Mouse (Mus musculus): Measurements from ENCODE around the gene Cd300lg. TPM values are rescaled to one million over a fixed set of nuclear protein-coding genes. Genes with fewer than 3 reads are reported as not detected.

The Cd300lg gene
- polyA plus RNA-seq, 1 experiment = not detected

- Histone ChIP-seq H3K27me3 (ENCODE audit: control insufficient read depth, insufficient read depth, insufficient read length) (peaks cover 14% of the 10 kb centered on the region), H3K36me3 (ENCODE audit: control insufficient read depth, insufficient read depth) (no peaks in the 10 kb centered on the region), H3K79me2 (ENCODE audit: control insufficient read depth, insufficient read depth) (no peaks in the 10 kb centered on the region), H3K4me3 (ENCODE audit: insufficient read depth, poor library complexity, severe bottlenecking) (no peak overlapping the region), H3ac (ENCODE audit: control insufficient read depth, insufficient read length, low read depth) (no peak overlapping the region), H3K79me3 (ENCODE audit: low read depth) (no peaks in the 10 kb centered on the region)
- no peak for TF ChIP-seq MAX (IDR thresholded peaks at IDR 0.05)
- TF ChIP-seq CEBPB (IDR thresholded peaks at IDR 0.05; ENCODE audit: low read depth) = no peak
- TF ChIP-seq FOSL1 (IDR thresholded peaks at IDR 0.05; ENCODE audit: insufficient read depth, low read length, poor library complexity, severe bottlenecking) = no peak
- TF ChIP-seq MYOG (IDR thresholded peaks at IDR 0.05; ENCODE audit: control insufficient read depth, extremely low read depth, insufficient read length) = no peak
- TF ChIP-seq USF1 (IDR thresholded peaks at IDR 0.05; ENCODE audit: low read depth) = no peak
- no peak for TF ChIP-seq CTCF (IDR thresholded peaks at IDR 0.05; ENCODE audit: control insufficient read depth, insufficient read depth, insufficient read length)
Observed at GRCm38 (mm10) chr11:102044691-102045212, 3.4 kb downstream of the Cd300lg start.

- Histone ChIP-seq H3K4me3 (ENCODE audit: insufficient read depth, poor library complexity, severe bottlenecking) (no peak overlapping the region), H3K79me3 (ENCODE audit: low read depth) (no peaks in the 10 kb centered on the region), H3ac (ENCODE audit: control insufficient read depth, insufficient read length, low read depth) (no peak overlapping the region), H3K79me2 (ENCODE audit: control insufficient read depth, insufficient read depth) (no peaks in the 10 kb centered on the region), H3K27me3 (ENCODE audit: control insufficient read depth, insufficient read depth, insufficient read length) (peaks cover 22% of the 10 kb centered on the region), H3K36me3 (ENCODE audit: control insufficient read depth, insufficient read depth) (no peaks in the 10 kb centered on the region)
- no peak for TF ChIP-seq CTCF (IDR thresholded peaks at IDR 0.05; ENCODE audit: control insufficient read depth, insufficient read depth, insufficient read length)
- no peak for TF ChIP-seq FOSL1 (IDR thresholded peaks at IDR 0.05; ENCODE audit: insufficient read depth, low read length, poor library complexity, severe bottlenecking)
- no peak for TF ChIP-seq MYOD1 (IDR thresholded peaks at IDR 0.05; ENCODE audit: control insufficient read depth, insufficient read length, low read depth)
- no peak for TF ChIP-seq USF1 (IDR thresholded peaks at IDR 0.05; ENCODE audit: low read depth)
- no peak for TF ChIP-seq MAX (IDR thresholded peaks at IDR 0.05)
- no peak for TF ChIP-seq MYOG (IDR thresholded peaks at IDR 0.05; ENCODE audit: control insufficient read depth, extremely low read depth, insufficient read length)
- TF ChIP-seq CEBPB (IDR thresholded peaks at IDR 0.05; ENCODE audit: low read depth) = no peak
Observed at GRCm38 (mm10) chr11:102046607-102047006, 5.3 kb downstream of the Cd300lg start.

GRCm38 (mm10) chr11:102049875-102050482 is 8.7 kb downstream of the Cd300lg start:
- Histone ChIP-seq H3K79me2 (ENCODE audit: control insufficient read depth, insufficient read depth) (no peaks in the 10 kb centered on the region), H3K79me3 (ENCODE audit: low read depth) (no peaks in the 10 kb centered on the region), H3K4me3 (ENCODE audit: insufficient read depth, poor library complexity, severe bottlenecking) (no peak overlapping the region), H3K36me3 (ENCODE audit: control insufficient read depth, insufficient read depth) (no peaks in the 10 kb centered on the region), H3K27me3 (ENCODE audit: control insufficient read depth, insufficient read depth, insufficient read length) (peaks cover 48% of the 10 kb centered on the region), H3ac (ENCODE audit: control insufficient read depth, insufficient read length, low read depth) (no peak overlapping the region)
- no peak for TF ChIP-seq FOSL1 (IDR thresholded peaks at IDR 0.05; ENCODE audit: insufficient read depth, low read length, poor library complexity, severe bottlenecking)
- TF ChIP-seq USF1 (IDR thresholded peaks at IDR 0.05; ENCODE audit: low read depth) = no peak
- no peak for TF ChIP-seq MYOG (IDR thresholded peaks at IDR 0.05; ENCODE audit: control insufficient read depth, extremely low read depth, insufficient read length)
- no peak for TF ChIP-seq MYOD1 (IDR thresholded peaks at IDR 0.05; ENCODE audit: control insufficient read depth, insufficient read length, low read depth)
- TF ChIP-seq MAX (IDR thresholded peaks at IDR 0.05) = no peak
- no peak for TF ChIP-seq CEBPB (IDR thresholded peaks at IDR 0.05; ENCODE audit: low read depth)
- no peak for TF ChIP-seq CTCF (IDR thresholded peaks at IDR 0.05; ENCODE audit: control insufficient read depth, insufficient read depth, insufficient read length)

GRCm38 (mm10) chr11:102051541-102051940 is 10.2 kb downstream of the Cd300lg start:
- Histone ChIP-seq H3K79me3 (ENCODE audit: low read depth) (no peaks in the 10 kb centered on the region), H3K4me3 (ENCODE audit: insufficient read depth, poor library complexity, severe bottlenecking) (no peak overlapping the region), H3K36me3 (ENCODE audit: control insufficient read depth, insufficient read depth) (no peaks in the 10 kb centered on the region), H3K27me3 (ENCODE audit: control insufficient read depth, insufficient read depth, insufficient read length) (peaks cover 59% of the 10 kb centered on the region), H3K79me2 (ENCODE audit: control insufficient read depth, insufficient read depth) (no peaks in the 10 kb centered on the region), H3ac (ENCODE audit: control insufficient read depth, insufficient read length, low read depth) (no peak overlapping the region)
- no peak for TF ChIP-seq MYOD1 (IDR thresholded peaks at IDR 0.05; ENCODE audit: control insufficient read depth, insufficient read length, low read depth)
- TF ChIP-seq MAX (IDR thresholded peaks at IDR 0.05) = no peak
- TF ChIP-seq USF1 (IDR thresholded peaks at IDR 0.05; ENCODE audit: low read depth) = no peak
- no peak for TF ChIP-seq MYOG (IDR thresholded peaks at IDR 0.05; ENCODE audit: control insufficient read depth, extremely low read depth, insufficient read length)

GRCm38 (mm10) chr11:102051954-102052353 is 10.6 kb downstream of the Cd300lg start:
- no peaks in the 10 kb centered on the region for H3K36me3 ChIP-seq (ENCODE audit: control insufficient read depth, insufficient read depth)

More at GRCm38 (mm10) chr11:102051954-102052353, 10.6 kb downstream of the Cd300lg start:
- Histone ChIP-seq H3K4me3 (ENCODE audit: insufficient read depth, poor library complexity, severe bottlenecking) (no peak overlapping the region), H3K79me3 (ENCODE audit: low read depth) (no peaks in the 10 kb centered on the region), H3K27me3 (ENCODE audit: control insufficient read depth, insufficient read depth, insufficient read length) (peaks cover 59% of the 10 kb centered on the region), H3ac (ENCODE audit: control insufficient read depth, insufficient read length, low read depth) (no peak overlapping the region), H3K79me2 (ENCODE audit: control insufficient read depth, insufficient read depth) (no peaks in the 10 kb centered on the region)
- TF ChIP-seq MAX (IDR thresholded peaks at IDR 0.05) = no peak
- TF ChIP-seq MYOD1 (IDR thresholded peaks at IDR 0.05; ENCODE audit: control insufficient read depth, insufficient read length, low read depth) = no peak
- no peak for TF ChIP-seq MYOG (IDR thresholded peaks at IDR 0.05; ENCODE audit: control insufficient read depth, extremely low read depth, insufficient read length)
- no peak for TF ChIP-seq FOSL1 (IDR thresholded peaks at IDR 0.05; ENCODE audit: insufficient read depth, low read length, poor library complexity, severe bottlenecking)
- TF ChIP-seq CEBPB (IDR thresholded peaks at IDR 0.05; ENCODE audit: low read depth) = no peak
- TF ChIP-seq USF1 (IDR thresholded peaks at IDR 0.05; ENCODE audit: low read depth) = no peak
- no peak for TF ChIP-seq CTCF (IDR thresholded peaks at IDR 0.05; ENCODE audit: control insufficient read depth, insufficient read depth, insufficient read length)

All from C2C12 (cell line).